Mouse (Mus musculus) heart, postnatal 0 days (tissue): Measurements from ENCODE around the gene Mfng. TPM values are rescaled to one million over a fixed set of nuclear protein-coding genes. Genes with fewer than 3 reads are reported as not detected.
A peak's percentile ranks its signal among the peaks of the same experiment; 100 is the strongest.

Source experiments
- ATAC-seq: fragments of 200-750 bp; cut with Nextera tagmentation; 2 replicates; pipeline ENCODE4 v1.8.0; 2017; ENCODE audit warnings: low read depth, moderate number of reproducible peaks, moderate library complexity; ENCODE audit not compliant: insufficient read depth
- DNase-seq: peaks from one replicate; pipeline ENCODE4 v3.0.0-alpha.2; 2016; ENCODE audit warnings: low spot score
- H3K27ac ChIP-seq: fragments of 300-500 bp; sonication (generic); 2 replicates; pipeline ENCODE4 v1.5.1; 2014; ENCODE audit warnings: low read depth, mild to moderate bottlenecking
- H3K27me3 ChIP-seq: fragments of 300-500 bp; sonication (generic); 2 replicates; pipeline ENCODE4 v1.6.1; 2014; ENCODE audit warnings: low read length, mixed read lengths; ENCODE audit not compliant: control insufficient read depth, insufficient read depth
- H3K36me3 ChIP-seq: fragments of 300-500 bp; sonication (generic); replicated peaks from 2 replicates; pipeline ENCODE4 v1.6.1; 2014; ENCODE audit warnings: low read length, mixed read lengths; ENCODE audit not compliant: control insufficient read depth, insufficient read depth
- H3K4me1 ChIP-seq: fragments of 300-500 bp; sonication (generic); 2 replicates; pipeline ENCODE4 v1.6.1; 2014; ENCODE audit warnings: antibody characterized with exemption; ENCODE audit not compliant: control insufficient read depth, insufficient read depth
- H3K4me2 ChIP-seq: fragments of 300-500 bp; sonication (generic); 2 replicates; pipeline ENCODE4 v1.6.1; 2014; ENCODE audit warnings: low read depth, mild to moderate bottlenecking, low read length, moderate library complexity
- H3K4me3 ChIP-seq: fragments of 300-500 bp; sonication (generic); 2 replicates; pipeline ENCODE4 v1.5.1; 2014; ENCODE audit warnings: low read depth, low read length
- H3K9ac ChIP-seq: fragments of 300-500 bp; sonication (generic); replicated peaks from 2 replicates; pipeline ENCODE4 v1.6.1; 2014; ENCODE audit warnings: low read depth, low read length, mixed read lengths
- H3K9me3 ChIP-seq: fragments of 300-500 bp; sonication (generic); replicated peaks from 2 replicates; pipeline ENCODE4 v1.6.1; 2016; ENCODE audit warnings: low read length; ENCODE audit not compliant: control insufficient read depth
- CTCF ChIP-seq: IDR thresholded peaks from 2 replicates; pipeline ENCODE4 v1.5.1; 2016; ENCODE audit warnings: antibody characterized with exemption, control low read depth, low read depth
- EP300 ChIP-seq: IDR thresholded peaks from 2 replicates; pipeline ENCODE4 v1.6.1; 2016; ENCODE audit warnings: antibody characterized with exemption, low read depth
- WGBS: fragments of 180-500 bp; shearing (Covaris S2); extraction: QIAGEN DNeasy Blood & Tissue Kit; methylation state at CpG from one replicate; pipeline ENCODE4 v1.1.7; 2014; 5-methylcytosine and 5-hydroxymethylcytosine counted together
- polyA plus RNA-seq: library from polyadenylated mRNA; unstranded; fragments of >200 nt; fragmentation: Nextera tagmentation; extraction: Ambion mirVana; gene quantifications from 2 replicates; pipeline ENCODE4 v1.2.1, GENCODE M21; 2015
- total RNA-seq: library from RNA; depleted of rRNA; stranded (reverse); fragments of >200 nt; gene quantifications from 2 replicates; pipeline ENCODE4 v1.2.3, GENCODE M21; 2014; ENCODE audit warnings: low replicate concordance

Mfng gene
- total and polyA plus RNA-seq, 2 experiments from 2014 or later: 12.9 to 13.4 TPM

- Histone ChIP-seq H3K36me3 (no peaks in the 10 kb centered on the region), H3K27ac (no peak overlapping the region), H3K4me1 (peaks cover 7% of the 10 kb centered on the region), H3K9ac (no peak overlapping the region; the same call in 1 of the 2 replicates), H3K4me3 (no peak overlapping the region), H3K9me3 (no peaks in the 10 kb centered on the region), H3K27me3 (peaks cover 60% of the 10 kb centered on the region), H3K4me2 (no peak overlapping the region)
- peak; percentile 67 for DNase-seq
- 27% methylated on average over 7 of the region's 7 CpGs for WGBS
- peak; percentile 88 for ATAC-seq
- no peak for TF ChIP-seq CTCF
- TF ChIP-seq EP300: no peak
Measured at GRCm38 (mm10) chr15:78720532-78720931, 52.7 kb downstream of the Mfng start.

GRCm38 (mm10) chr15:78720094-78720493 is 53.2 kb downstream of the Mfng start:
- Histone ChIP-seq H3K9me3 (no peaks in the 10 kb centered on the region), H3K9ac (no peak overlapping the region; the same call in 1 of the 2 replicates), H3K4me3 (no peak overlapping the region), H3K36me3 (no peaks in the 10 kb centered on the region), H3K27ac (no peak overlapping the region), H3K4me2 (no peak overlapping the region), H3K4me1 (peaks cover 7% of the 10 kb centered on the region), H3K27me3 (peaks cover 64% of the 10 kb centered on the region)
- DNase-seq (peak; percentile 34), ATAC-seq (peak; percentile 28; the same call in 1 of the 2 replicates)
- TF ChIP-seq CTCF (peak; percentile 74), EP300 (no peak)
- 4% methylated on average over 16 of the region's 16 CpGs for WGBS

GRCm38 (mm10) chr15:78719416-78719815 is 53.9 kb downstream of the Mfng start:
- TF ChIP-seq CTCF: no peak
- TF ChIP-seq EP300: no peak
- Histone ChIP-seq H3K4me1 (peaks cover 7% of the 10 kb centered on the region), H3K9ac (no peak overlapping the region), H3K36me3 (no peaks in the 10 kb centered on the region), H3K27me3 (peaks cover 71% of the 10 kb centered on the region), H3K27ac (no peak overlapping the region), H3K4me2 (no peak overlapping the region), H3K9me3 (no peaks in the 10 kb centered on the region), H3K4me3 (peak overlapping the region; percentile 37; the same call in 1 of the 2 replicates)
- no peak for ATAC-seq
- DNase-seq: no peak
- 5% methylated on average over 14 of the region's 14 CpGs for WGBS

- Histone ChIP-seq H3K9ac (no peak within 1 kb of the TSS), H3K27me3 (peaks cover 75% of the 10 kb centered on the region), H3K36me3 (no peaks in the 10 kb centered on the region), H3K9me3 (no peaks in the 10 kb centered on the region), H3K27ac (no peak within 1 kb of the TSS), H3K4me2 (peak within 1 kb of the TSS; percentile 54), H3K4me3 (peak within 1 kb of the TSS; percentile 37), H3K4me1 (peaks cover 7% of the 10 kb centered on the region)
- 2% methylated on average over 75 of the region's 89 CpGs for WGBS
- ATAC-seq (no peak), DNase-seq (no peak)
- TF ChIP-seq CTCF (no peak), EP300 (no peak)
Measured at GRCm38 (mm10) chr15:78718290-78719250, 54.7 kb downstream of the Mfng start, which contains the start of gene Elfn2. Gene Elfn2 (minus strand): TSS chr15:78718771.

GRCm38 (mm10) chr15:78716936-78717335 is 56.3 kb downstream of the Mfng start:
- Histone ChIP-seq H3K4me3 (no peak overlapping the region), H3K27ac (no peak overlapping the region), H3K36me3 (no peaks in the 10 kb centered on the region), H3K27me3 (peaks cover 82% of the 10 kb centered on the region), H3K4me2 (no peak overlapping the region), H3K9ac (no peak overlapping the region), H3K4me1 (peaks cover 7% of the 10 kb centered on the region), H3K9me3 (no peaks in the 10 kb centered on the region)
- 45% methylated on average over 12 of the region's 13 CpGs for WGBS
- no peak for ATAC-seq
- no peak for DNase-seq
- TF ChIP-seq CTCF (no peak), EP300 (no peak)
